Mouse (Mus musculus): Measurements from ENCODE around the gene Wnt10b.
A peak's percentile ranks its signal among the peaks of the same experiment; 100 is the strongest.
"Not testable (repeated sequence)": the region's sequence is repeated elsewhere in the genome, so short reads cannot be mapped to it uniquely, and the experiment has no call there.

Gene Wnt10b

GRCm38 (mm10) chr15:98771813-98772425, 6.0 kb downstream of the Wnt10b start:
- no peak for DNase-seq

DNA sequence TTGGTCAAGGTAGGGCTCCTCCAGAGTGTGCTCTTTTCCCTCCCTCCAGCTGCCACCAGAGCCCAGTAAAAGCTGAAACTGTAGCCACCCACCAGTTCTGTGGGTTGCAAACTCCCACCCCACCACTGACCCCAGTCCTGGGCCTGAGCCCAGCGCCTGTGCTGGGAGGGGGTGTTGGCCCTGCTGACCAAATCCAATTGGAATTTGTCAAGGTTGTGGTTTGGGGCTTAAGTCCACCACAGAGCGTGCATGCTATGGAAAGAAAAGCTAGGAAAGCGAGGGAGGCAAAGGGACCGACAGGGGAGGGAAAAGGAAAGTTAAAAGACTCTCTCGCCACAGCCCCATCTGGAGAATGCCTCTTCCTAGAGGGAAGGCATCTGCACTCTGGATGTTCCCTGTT, 9.7 kb downstream of the Wnt10b start:
- no peak for DNase-seq

- DNase-seq: no peak
Measured at GRCm38 (mm10) chr15:98765929-98766328, 12.0 kb downstream of the Wnt10b start.

DNA sequence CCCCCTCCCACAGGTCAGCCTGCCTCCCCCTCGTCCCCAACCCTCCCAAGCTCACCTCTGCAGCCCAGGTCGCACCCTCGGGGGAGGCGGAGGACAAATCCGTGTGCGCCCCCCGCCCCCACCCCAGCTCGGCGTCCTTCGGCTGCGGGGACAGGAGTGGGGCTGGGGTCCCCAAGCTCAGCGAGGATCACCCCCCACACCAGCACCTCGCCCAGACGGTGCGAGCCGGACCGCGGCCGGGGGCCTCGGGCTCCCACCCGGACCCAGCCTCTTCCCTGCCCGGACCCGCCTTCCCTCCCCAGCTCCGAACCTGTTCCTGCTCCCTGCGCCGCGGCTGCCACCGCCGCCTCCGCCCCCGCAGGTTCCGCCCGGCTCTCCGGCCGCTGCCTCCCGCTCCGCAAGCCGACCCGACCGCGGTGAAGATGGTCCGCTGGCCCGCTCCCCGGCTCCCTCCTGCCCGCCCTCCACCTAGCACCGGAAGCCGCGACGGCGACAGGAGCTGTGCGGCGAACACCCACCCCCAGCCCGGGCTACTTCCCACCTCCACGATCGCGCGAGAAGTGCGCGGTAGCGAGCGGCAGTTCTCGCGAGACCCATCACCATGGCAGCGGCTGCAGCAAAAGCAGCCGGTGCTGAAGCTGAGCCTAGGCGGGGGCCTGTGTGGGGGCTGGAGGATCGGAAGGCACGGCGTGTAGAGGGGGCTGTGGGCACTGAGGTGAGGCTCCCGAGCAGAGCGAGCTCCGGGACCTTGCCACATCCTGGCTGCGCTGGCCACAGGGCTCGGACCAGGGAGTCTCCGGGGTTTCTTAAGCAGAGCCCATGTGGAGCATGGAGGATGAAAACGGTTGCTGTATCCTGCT, 15.1 kb downstream of the Wnt10b start, which contains the start of gene Arf3:
Gene Arf3, minus strand, starts transcription at position 545 of the 860 bp plus-strand sequence.
- DNase-seq: peak; percentile 98

DNA sequence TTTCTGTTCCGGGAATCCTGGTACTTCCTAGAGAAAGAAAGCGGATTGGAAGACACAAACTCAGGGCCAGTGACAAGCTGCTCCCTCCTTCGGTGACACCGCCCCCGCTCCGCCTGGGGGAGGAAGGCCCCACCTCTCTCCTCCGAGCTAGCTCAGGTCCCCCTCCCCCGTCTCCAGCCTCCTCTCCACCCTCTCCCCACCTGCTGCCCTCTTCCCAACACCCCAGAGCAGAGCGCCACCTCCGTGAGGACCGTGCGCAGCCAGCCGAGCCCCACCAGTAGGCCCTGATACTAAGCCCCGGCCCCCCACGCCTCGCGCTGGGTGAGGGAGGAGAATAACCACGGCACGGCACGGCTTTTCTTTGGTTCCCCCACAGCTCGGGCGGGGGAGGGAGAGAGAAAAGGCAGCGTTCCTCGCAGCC, 15.7 kb downstream of the Wnt10b start:
- peak; percentile 82 for DNase-seq

GRCm38 (mm10) chr15:98754125-98754524, 23.8 kb downstream of the Wnt10b start:
- no peak for DNase-seq

- DNase-seq: no peak
Measured at GRCm38 (mm10) chr15:98753021-98753423, 24.9 kb downstream of the Wnt10b start.

DNA sequence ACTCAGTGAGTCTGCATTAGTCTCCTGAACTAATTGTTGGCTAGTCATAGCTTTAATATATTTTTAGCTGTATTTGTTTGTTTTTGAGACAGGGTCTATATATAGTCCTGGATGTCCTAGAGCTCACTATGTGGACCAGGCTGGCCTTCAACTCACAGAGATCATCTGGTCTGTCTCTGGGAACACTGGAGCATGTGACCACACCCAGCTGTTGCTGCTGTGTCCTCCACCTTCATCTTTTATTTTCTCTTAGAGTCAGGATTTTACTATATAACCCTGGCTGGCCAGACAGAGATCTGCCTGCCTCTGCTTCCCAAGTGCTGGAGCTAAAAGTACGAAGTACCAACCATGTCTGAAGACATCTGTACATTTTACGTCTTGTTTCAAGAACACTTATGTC, 28.9 kb downstream of the Wnt10b start:
- DNase-seq: no peak

DNA sequence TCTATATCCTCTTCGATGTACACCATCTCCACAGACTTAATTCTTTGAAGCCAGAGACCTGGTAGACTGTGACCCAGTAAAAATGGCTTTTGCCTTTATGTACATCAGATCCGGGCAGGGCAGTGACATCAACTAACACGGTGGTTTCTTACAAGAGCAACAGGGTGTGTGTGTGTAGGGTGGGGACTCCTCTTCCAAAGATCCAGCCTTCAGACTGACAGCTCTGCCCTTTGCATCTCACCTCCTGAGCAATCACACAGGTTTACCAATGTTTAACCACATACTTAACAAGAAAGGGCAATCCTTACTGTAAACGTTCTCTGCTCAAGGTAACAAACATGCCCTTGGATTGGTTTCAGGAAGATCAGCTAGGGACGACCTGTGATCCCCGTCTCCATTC, 30.7 kb downstream of the Wnt10b start:
- DNase-seq: no peak

DNA sequence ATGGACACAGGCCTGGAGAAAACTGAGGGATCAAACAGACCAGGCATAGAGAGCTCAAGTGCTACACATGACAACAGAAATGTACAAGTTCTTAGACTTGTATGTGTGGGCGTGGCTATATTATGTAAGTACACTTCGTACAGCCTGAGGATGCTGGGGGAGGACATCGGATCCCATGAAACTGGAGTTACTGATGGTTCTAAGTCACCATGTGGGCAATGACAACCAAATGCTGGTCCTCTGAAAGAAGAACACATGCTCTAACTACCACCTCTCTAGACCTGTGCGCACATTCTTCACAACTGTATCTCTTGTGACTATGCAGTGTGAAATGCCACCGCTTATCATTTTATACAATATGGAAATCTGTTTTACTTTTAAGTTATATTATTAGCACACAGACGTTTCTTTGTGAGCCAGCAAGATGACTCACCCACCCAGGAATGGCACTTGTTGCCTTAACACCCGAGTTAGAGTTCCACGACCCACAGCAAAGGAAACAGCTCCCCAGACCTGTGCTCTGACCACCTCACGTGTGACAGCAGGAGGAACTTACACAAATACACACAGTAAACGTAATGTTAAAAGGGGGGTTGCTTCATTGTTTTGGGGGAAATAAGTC, 31.5 kb downstream of the Wnt10b start:
- DNase-seq: no peak

DNA sequence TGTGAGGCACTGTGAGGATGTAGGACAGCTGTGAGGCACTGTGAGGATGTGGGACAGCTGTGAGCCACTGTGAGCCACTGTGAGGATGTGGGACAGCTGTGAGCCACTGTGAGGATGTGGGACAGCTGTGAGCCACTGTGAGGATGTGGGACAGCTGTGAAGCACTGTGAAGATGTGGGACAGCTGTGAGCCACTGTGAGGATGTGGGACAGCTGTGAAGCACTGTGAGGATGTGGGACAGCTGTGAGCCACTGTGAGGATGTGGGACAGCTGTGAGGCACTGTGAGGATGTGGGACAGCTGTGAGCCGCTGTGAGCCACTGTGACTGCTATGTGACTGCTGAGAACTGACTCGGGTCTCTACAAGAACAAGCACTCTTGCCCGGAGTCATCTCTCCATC, 34.1 kb downstream of the Wnt10b start:
- not testable (repeated sequence) for DNase-seq

- no peak for DNase-seq
Measured at GRCm38 (mm10) chr15:98742766-98743428, 35.1 kb downstream of the Wnt10b start.

DNA sequence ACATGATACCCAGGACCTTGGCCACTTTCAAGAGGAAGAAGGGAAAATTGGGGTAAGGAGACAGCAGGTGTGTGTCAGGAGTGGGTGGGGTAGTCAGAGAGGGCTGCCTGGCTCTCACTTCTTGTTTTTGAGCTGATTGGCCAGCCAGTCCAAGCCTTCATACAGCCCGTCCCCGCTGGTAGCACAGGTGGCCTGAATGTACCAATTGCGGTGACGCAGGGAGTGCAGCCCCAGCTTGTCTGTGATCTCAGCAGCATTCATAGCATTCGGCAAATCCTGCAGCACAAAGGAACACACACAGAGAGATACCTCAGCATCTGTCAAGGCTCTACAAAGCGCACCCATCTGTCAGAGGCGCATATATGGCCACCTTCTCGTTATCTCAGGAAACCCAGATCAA, 37.7 kb downstream of the Wnt10b start:
- no peak for DNase-seq

- no peak for DNase-seq
Measured at GRCm38 (mm10) chr15:98738796-98739195, 39.2 kb downstream of the Wnt10b start.

GRCm38 (mm10) chr15:98737881-98738280, 40.1 kb downstream of the Wnt10b start:
- peak; percentile 31 for DNase-seq

GRCm38 (mm10) chr15:98736521-98736920, 41.4 kb downstream of the Wnt10b start:
- DNase-seq: no peak

DNA sequence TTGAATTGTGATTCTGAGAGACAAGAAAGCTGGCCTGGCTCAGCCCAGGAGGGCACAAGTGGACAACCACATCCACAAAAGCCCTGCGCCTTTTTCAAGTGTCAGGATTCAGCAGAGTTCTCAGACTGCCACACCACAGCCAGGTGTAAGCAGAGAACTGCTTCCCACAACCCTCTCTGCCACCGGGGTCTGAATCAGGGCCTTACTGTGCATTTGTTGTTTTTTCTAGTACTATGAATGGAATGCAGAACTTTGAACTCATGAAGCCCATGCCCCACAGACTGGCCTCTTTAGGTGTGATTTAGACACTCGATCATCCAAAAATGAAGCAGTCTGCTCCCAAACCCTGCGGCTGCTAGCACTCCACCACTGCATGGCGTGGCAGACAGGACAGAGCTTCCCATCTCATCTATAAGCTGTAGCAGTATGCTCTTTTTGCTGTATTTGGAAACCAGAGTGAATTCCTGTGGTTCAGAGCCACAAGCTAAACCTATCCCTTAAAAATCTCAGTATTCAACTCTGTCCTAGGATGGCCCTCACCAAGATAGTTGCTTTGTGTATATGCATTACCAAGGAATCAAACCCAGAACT, 43.9 kb downstream of the Wnt10b start:
- no peak for DNase-seq

- no peak for DNase-seq
Measured at GRCm38 (mm10) chr15:98733370-98733769, 44.6 kb downstream of the Wnt10b start.

DNA sequence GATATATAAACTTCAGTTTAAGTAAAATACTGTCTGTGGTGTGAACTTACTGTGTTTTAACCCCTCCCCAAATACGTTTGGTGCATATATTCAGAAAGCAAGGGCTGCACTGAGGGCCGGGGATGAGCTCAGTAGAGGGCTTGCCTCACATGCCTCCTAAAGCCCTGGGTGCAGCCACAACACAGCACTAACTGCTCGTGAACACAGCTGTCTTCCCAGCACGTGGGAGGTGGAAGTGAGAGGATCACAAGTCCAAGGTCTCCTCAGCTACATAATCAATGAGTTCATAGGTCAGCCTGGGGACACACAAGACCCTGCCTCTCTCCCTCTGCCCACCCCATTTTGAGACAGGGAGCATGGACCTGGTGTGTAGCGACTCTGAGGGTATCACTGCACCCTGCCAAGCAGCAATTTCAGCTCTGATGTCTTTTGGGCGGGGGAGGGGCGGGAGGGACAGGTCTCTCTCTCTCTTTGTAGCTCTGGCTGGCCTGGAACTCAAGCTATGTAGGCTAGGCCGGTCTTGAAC, 45.9 kb downstream of the Wnt10b start:
- no peak for DNase-seq

DNA sequence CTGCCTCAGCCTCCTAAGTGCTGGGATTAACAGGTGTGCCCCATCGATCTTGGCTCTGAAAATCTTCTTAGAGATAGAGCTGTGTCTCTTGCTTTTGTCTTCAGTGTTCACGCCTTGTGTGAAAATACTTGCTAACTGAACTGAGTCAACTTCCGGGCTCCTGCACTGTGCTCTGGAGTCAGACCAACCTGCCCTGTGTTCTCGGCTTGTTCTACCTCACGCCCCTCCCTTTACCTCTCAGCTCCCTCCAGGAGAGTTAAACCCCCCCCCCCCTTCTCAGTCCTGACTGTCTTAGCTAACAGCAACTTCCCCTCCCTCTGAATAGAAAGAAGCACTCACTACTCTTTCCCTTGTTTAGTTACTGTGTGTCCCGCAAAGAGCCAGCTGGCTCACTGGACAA, 47.2 kb downstream of the Wnt10b start:
- no peak for DNase-seq

DNA sequence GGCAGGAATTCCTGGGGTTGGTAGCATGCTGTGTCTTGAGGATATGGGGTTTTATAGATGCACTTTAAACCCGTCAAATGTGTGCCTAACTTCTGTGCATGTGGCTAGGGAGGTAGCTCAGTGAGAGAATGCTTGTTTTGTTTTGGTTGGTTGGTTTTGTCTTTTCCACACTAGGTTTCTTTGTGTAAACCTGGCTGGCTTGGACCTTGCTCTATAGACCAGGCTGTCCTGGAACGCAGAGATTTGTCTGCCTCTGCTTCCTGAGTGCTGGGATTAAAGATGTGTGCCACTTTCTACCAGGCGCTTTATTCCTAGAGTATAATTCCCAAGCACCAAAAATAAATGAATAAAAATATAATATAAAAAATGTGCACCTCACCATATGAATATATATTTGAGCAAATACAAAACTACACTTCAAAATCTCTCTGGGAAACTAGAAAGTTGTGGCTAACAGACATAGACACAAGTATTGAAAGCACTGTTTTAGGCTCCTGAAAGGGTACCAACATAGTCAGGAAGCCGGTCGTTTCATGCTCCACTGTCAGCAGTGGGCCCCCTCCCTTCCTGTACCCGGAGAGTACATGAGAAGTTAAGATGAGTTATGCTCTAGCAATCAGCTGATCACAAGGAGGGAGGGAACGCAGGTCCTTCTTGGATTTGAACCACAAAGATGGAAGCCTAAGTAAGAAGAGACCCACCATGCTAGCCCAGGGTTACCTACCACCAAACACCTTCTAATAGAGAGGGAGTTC, 48.0 kb downstream of the Wnt10b start:
- no peak for DNase-seq

DNA sequence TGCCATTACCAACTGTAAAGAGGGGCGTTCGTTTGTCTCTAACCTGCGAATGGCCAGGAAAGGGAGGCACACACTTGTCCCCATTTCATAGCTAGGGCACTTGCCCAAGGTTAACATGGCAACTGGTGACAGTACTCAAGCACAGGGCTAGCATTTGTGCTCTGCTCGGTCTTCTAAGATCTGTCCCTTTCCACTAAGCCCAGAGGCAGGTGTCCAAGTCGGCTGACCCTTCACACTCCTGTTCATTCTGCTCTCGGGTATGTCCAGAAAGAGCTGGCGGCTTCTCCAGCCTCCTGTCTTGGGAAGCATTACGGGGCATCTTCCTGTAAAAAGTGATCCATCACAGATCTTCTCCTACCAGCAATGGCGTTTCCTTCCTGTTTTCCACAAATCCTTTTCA, 49.6 kb downstream of the Wnt10b start:
- DNase-seq: no peak
